Comparison of ENCODE assay signal across 8 mouse cellular contexts in the genomic region with DNA sequence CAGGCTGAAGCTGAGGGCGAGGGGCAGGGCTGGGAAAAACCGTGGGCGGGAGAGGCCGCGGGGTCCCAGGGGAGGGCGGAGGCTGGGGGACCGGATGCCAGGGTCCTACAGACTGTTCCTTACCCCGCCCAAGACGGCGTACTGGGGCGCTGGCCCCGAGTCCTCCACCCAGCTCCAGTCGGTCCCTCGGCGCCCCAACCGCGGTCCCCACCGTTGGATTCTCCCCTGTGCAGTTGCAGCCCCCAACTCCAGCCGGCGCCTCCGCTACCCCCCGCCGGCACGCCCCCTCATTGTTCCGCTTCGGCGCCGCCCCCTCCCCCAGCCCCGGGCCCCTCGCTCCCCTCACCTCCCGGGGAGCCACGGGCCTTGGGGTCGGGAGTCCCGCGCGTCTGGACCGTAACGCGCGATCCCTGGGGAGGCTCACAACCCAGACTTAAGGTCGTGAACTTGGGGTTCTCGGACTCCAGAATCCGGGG. TPM values are rescaled to one million over a fixed set of nuclear protein-coding genes. Genes with fewer than 3 reads are reported as not detected.
A peak's percentile ranks its signal among the peaks of the same experiment; 100 is the strongest.
DNase-seq lines count a peak whose midpoint lies in the region; ATAC-seq and TF ChIP-seq lines count a peak whose summit lies in the region.

No protein-coding gene starts in this region.

- H3K27me3 ChIP-seq in ES-Bruce4 (ENCODE audit: control insufficient read depth, insufficient read depth, low read length, poor library complexity, severe bottlenecking): no peaks in the 10 kb centered on the region
- H3K27me3 ChIP-seq in lung, postnatal 0 days (replicated peaks; ENCODE audit: insufficient read depth, low read length): no peaks in the 10 kb centered on the region

- TF ChIP-seq CTCF in ES-Bruce4 (IDR thresholded peaks at IDR 0.05; ENCODE audit: low read depth, low read length): no peak
- no peak for TF ChIP-seq CTCF in lung, postnatal 0 days (IDR thresholded peaks at IDR 0.05)

- no peak for TF ChIP-seq POLR2A in ES-Bruce4 (IDR thresholded peaks at IDR 0.05; ENCODE audit: insufficient read depth, low read length)

- no peaks in the 10 kb centered on the region for H3K9me3 ChIP-seq in ES-Bruce4 (replicated peaks; ENCODE audit: control insufficient read depth, insufficient read depth, low read length, poor library complexity, severe bottlenecking)
- H3K9me3 ChIP-seq in lung, postnatal 0 days (ENCODE audit: low read length): no peaks in the 10 kb centered on the region

- H3K4me3 ChIP-seq in ES-Bruce4 (ENCODE audit: low read depth, low read length): peak overlapping the region; percentile 98
- peak overlapping the region; percentile 83 for H3K4me3 ChIP-seq in lung, postnatal 0 days (ENCODE audit: low read depth, low read length)

- H3K4me2 ChIP-seq in lung, postnatal 0 days (replicated peaks; ENCODE audit: low read depth, low read length): peak overlapping the region; percentile 96

- H3K4me1 ChIP-seq in ES-Bruce4 (ENCODE audit: control insufficient read depth, insufficient read depth, low read length): peaks cover 5% of the 10 kb centered on the region
- peaks cover 17% of the 10 kb centered on the region; the same call in 1 of the 2 replicates for H3K4me1 ChIP-seq in lung, postnatal 0 days (ENCODE audit: insufficient read depth, low read depth, low read length)

- H3K27ac ChIP-seq in ES-Bruce4 (ENCODE audit: insufficient read depth, low read length): peak overlapping the region; percentile 48; the same call in 1 of the 2 replicates
- H3K27ac ChIP-seq in lung, postnatal 0 days (ENCODE audit: low read length): peak overlapping the region; percentile 95

- WGBS in lung, postnatal 0 days: 0% methylated on average over 31 of the region's 43 CpGs

- TF ChIP-seq EP300 in ES-Bruce4 (IDR thresholded peaks at IDR 0.05; ENCODE audit: insufficient read depth, low read depth, low read length): no peak
- no peak for TF ChIP-seq EP300 in lung, postnatal 0 days (IDR thresholded peaks at IDR 0.05)

- ATAC-seq in lung, postnatal 0 days: no peak
- ATAC-seq in megakaryocyte-erythroid progenitor cell, adult 5-6 weeks (replicated peaks; ENCODE audit: low FRiP score, low TSS enrichment, poor library complexity, severe bottlenecking): no peak

- peak; percentile 76 for DNase-seq in embryo, embryonic 10 days (ENCODE audit: low spot score)
- peak; percentile 81 to 85 for DNase-seq in heart, adult 9 months (ENCODE audit: low spot score in 2 of 2)
- DNase-seq in kidney, adult 9 months: peak; percentile 50
- DNase-seq in lung, postnatal 0 days (ENCODE audit: low spot score): peak; percentile 71
- peak; percentile 66 for DNase-seq in retina, postnatal 1 day
- DNase-seq in adipocyte (ENCODE audit: low spot score): no peak

- peak overlapping the region; percentile 86 for H3K9ac ChIP-seq in ES-Bruce4 (ENCODE audit: low read depth, poor library complexity, severe bottlenecking)
- peak overlapping the region; percentile 92 for H3K9ac ChIP-seq in lung, postnatal 0 days (replicated peaks; ENCODE audit: low read depth)

- no peaks in the 10 kb centered on the region for H3K36me3 ChIP-seq in ES-Bruce4 (ENCODE audit: control insufficient read depth, insufficient read depth, low read length, poor library complexity, severe bottlenecking)
- 0 out of 2 replicates have a peak, but pooled peaks cover 14% of the 10 kb centered on the region for H3K36me3 ChIP-seq in lung, postnatal 0 days (ENCODE audit: insufficient read depth, low read length)

RNA-seq across cellular contexts. Expression of a gene that starts 0.8 kb away (rescaled TPM):
- 85.5 and 90.1 TPM in 2 replicates for polyA plus RNA-seq in ES-Bruce4 (2011; ENCODE audit: insufficient read depth, insufficient read length, low read depth, missing spikeins)
- 22.4 and 26.7 TPM in 2 replicates for polyA plus RNA-seq in lung, postnatal 0 days (2015; fragmentation: Nextera tagmentation; extraction: Ambion mirVana)
- total RNA-seq in megakaryocyte-erythroid progenitor cell, adult 5-6 weeks (2014; fragmentation: Nextera tagmentation): 4.1 and 7.7 TPM in 2 replicates
- total RNA-seq in megakaryocyte-erythroid progenitor cell, adult 5-6 weeks (2017): 0.19 and 2.3 TPM in 2 replicates

RNA-seq across cellular contexts. Expression of a gene that starts 8.5 kb away (rescaled TPM):
- 25.7 and 26.0 TPM in 2 replicates for polyA plus RNA-seq in ES-Bruce4 (2011; ENCODE audit: insufficient read depth, insufficient read length, low read depth, missing spikeins)
- 48.3 and 55.7 TPM in 2 replicates for polyA plus RNA-seq in lung, postnatal 0 days (2015; fragmentation: Nextera tagmentation; extraction: Ambion mirVana)
- total RNA-seq in megakaryocyte-erythroid progenitor cell, adult 5-6 weeks (2014; fragmentation: Nextera tagmentation): 13.4 and 15.3 TPM in 2 replicates
- total RNA-seq in megakaryocyte-erythroid progenitor cell, adult 5-6 weeks (2017): 26.9 and 33.7 TPM in 2 replicates

RNA-seq across cellular contexts. Expression of a gene that starts 21.0 kb away (rescaled TPM):
- polyA plus RNA-seq in ES-Bruce4 (2011; ENCODE audit: insufficient read depth, insufficient read length, low read depth, missing spikeins): 16.6 and 18.1 TPM in 2 replicates
- 29.9 and 30.2 TPM in 2 replicates for polyA plus RNA-seq in lung, postnatal 0 days (2015; fragmentation: Nextera tagmentation; extraction: Ambion mirVana)
- total RNA-seq in megakaryocyte-erythroid progenitor cell, adult 5-6 weeks (2014; fragmentation: Nextera tagmentation): 22.3 and 28.9 TPM in 2 replicates
- 9.9 and 16.0 TPM in 2 replicates for total RNA-seq in megakaryocyte-erythroid progenitor cell, adult 5-6 weeks (2017)

RNA-seq across cellular contexts. Expression of a gene that starts 21.1 kb away (rescaled TPM):
- 1,972 and 2,086 TPM in 2 replicates for polyA plus RNA-seq in ES-Bruce4 (2011; ENCODE audit: insufficient read depth, insufficient read length, low read depth, missing spikeins)
- 623 and 695 TPM in 2 replicates for polyA plus RNA-seq in lung, postnatal 0 days (2015; fragmentation: Nextera tagmentation; extraction: Ambion mirVana)
- total RNA-seq in megakaryocyte-erythroid progenitor cell, adult 5-6 weeks (2014; fragmentation: Nextera tagmentation): 3,991 and 4,625 TPM in 2 replicates
- total RNA-seq in megakaryocyte-erythroid progenitor cell, adult 5-6 weeks (2017): 881 and 1,091 TPM in 2 replicates

RNA-seq across cellular contexts. Expression of a gene that starts 21.2 kb away (rescaled TPM):
- polyA plus RNA-seq in ES-Bruce4 (2011; ENCODE audit: insufficient read depth, insufficient read length, low read depth, missing spikeins): 88.7 and 96.2 TPM in 2 replicates
- 49.1 and 55.0 TPM in 2 replicates for polyA plus RNA-seq in lung, postnatal 0 days (2015; fragmentation: Nextera tagmentation; extraction: Ambion mirVana)
- 65.0 and 84.6 TPM in 2 replicates for total RNA-seq in megakaryocyte-erythroid progenitor cell, adult 5-6 weeks (2014; fragmentation: Nextera tagmentation)
- 129 and 149 TPM in 2 replicates for total RNA-seq in megakaryocyte-erythroid progenitor cell, adult 5-6 weeks (2017)
